Mouse (Mus musculus) layer of hippocampus, adult 9-10 months (tissue): ENCODE measurements around the gene Med26.

ENCODE experiments used
- DNase-seq: peaks from one replicate; pipeline ENCODE4 v3.0.0; 2022; ENCODE audit warnings: low spot score

Med26 gene

DNA sequence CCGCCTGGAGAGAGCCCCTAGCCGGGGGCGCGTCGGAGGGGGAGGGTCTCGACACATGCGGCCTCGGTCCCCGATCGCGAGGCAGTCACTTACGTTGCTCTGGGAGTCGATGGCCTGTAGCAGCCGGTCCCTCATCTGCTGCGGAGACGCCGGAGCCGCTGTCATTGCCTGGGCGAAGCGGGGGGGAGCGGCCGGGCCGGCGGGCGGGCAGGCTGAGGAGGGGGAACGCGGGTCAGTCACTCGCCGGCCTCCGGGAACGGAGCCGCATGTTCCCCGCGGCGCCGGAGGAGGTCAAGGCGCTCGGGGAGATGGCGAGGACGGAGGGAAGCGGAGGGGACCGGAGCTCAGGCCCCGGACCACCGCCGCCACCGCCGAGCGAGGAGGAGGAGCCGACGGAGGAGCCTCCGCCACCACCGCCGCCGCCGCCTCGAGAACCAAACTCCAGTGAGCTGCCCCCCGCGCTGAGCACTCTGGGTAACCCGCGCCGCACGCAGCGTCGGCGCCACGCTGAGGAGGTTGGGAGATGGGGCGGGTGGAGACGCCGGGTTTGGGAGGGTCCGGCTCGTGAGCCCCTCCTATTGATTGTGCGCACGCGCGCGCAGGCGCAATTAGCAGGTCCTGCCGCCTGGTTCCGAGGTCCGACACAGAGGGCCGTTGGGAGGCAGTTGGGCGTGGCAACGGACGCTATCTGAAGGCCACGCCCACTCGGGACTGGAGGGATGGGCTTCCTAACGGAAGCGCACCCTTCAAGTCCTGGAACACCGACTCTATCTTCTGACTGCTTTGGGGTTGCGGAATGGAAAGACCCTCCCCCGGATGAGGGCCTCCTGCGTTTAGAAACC is at the start of gene Med26:
Med26 (minus strand) TSS at position 469 of the 842 bp plus-strand sequence.
- DNase-seq = peak; percentile 84

DNA sequence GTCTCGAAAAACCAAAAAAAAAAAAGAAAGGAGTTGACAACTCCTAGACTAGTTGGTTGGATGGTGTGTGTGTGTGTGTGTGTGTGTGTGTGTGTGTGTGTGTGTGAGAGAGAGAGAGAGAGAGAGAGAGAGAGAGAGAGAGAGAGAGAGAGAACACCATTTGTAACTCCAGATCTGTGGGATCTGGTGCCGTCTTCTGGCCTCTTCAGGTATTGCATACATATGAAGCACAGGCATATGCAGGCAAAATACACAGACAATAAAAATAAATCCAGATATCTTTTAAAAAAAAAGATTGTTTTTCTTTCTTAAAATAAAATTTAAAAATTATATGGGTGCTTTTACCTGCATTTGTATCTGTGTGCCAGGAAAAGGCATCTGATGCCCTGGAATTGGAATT is 42.1 kb upstream of the Med26 start:
- DNase-seq = no peak

- no peak for DNase-seq
These were observed 41.2 kb upstream of the Med26 start for GRCm38 (mm10) chr8:72589286-72589685.

DNA sequence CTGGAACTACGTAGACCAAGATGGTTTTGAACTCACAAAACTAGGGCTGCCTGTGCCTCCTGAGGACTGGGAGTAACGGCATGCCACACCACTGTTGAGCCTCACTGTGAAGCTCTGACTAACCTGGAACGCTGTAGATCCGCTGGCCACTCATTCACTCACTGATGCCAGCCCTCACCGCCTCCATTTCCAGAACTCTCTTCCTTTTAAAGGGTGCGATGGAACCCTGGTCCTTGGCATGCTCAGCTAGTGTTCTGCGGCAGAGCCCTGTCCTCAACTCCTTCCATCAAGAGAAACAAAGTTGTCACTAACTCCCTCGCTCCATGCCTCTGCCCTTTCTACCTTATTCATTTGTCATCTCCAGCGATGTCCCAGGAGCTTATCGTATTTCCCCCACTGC is 40.8 kb upstream of the Med26 start:
- DNase-seq = no peak

DNA sequence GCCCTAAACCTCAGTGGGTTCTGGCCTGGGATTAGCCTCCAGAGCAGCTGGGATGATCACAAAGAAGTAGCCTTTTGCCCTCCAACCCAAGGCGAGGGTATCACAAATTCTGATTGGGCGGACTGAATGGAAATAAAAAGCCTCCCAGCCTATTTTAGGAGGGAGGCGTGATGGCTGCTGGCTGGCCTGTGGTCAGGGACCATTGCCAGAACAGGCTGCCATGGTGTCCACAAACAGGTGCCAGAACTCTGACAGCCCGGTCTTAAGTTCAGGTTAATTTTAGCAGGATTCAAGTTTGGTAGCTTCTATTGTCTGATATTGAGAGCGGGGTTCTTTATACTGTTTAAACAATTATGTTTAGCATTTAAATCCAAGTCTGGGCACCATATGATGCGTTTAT is 39.7 kb upstream of the Med26 start:
- no peak for DNase-seq

DNA sequence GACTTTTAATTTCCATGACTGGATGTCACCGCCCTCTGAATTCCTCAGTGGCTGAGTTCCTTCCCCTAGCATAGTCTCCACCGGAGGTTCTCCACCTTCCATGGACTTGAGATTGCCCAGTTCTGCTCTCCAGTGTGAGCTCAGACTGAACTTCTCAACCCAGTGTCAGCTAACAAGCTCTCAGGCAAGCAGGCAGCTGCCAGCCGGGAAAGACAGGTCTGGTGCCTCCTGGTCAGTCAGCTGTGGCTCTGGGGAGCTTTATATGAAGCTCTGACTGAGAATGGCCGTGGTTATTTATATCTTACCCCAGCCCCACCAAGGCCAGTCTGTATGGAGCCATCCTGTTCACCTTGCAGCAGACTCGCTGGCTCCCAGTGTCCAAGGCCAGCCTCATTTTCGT is 36.3 kb upstream of the Med26 start:
- no peak for DNase-seq

DNA sequence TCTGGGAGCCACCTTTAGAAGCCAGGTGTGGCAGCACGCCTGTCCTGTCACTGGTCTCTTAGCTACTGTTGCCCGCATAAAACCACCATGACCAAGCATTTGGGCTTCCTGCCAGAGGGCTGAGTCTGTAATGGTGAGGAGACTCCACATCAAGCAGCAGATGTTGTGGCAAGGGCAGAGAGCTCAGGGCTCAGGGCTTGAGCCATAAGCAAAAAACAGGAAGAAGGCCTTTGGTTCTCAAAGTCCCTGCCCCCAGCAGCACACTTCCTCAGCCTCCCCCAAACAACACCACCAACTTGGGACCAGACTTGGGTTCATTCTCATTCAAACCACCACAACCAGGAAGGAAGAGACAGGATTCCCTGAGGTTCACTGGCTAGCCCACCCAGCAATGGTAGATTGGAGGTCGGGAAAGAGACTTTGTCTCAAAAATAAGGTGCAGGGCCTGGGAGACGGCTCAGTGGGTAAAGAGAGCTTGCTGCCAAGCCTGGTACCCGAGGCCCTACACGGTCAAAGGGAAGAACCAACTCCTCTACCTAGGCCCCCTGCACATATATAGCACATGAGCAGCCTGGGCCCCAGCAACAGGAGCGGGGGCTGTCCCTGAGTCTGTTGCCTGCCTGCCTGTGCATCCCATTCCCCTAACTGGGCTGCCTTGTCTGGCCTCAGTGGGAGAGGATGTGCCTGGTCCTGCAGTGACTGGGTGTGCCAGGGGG is 35.1 kb upstream of the Med26 start:
- DNase-seq = no peak

- DNase-seq = no peak
These were observed 31.3 kb upstream of the Med26 start for GRCm38 (mm10) chr8:72579374-72579773.

GRCm38 (mm10) chr8:72577941-72578340 is 29.9 kb upstream of the Med26 start:
- no peak for DNase-seq

DNA sequence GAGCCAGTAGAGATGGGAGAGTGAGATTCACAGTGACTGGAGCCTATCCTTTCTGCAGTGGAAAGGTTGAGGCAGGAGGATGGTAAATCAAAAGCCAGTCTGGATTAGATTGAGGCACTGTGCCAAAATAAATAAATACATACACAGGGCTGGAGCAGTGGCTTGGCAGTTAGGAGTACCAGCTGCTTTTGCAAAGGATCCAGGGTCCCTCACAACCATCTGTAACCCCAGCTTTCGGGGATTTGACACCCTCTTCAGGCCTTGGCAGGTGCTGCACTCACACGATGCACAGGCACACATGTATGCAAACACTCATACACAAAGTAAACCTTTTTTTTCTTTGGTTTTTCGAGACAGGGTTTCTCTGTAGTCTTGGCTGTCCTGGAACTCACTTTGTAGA is 29.2 kb upstream of the Med26 start:
- DNase-seq = no peak

DNA sequence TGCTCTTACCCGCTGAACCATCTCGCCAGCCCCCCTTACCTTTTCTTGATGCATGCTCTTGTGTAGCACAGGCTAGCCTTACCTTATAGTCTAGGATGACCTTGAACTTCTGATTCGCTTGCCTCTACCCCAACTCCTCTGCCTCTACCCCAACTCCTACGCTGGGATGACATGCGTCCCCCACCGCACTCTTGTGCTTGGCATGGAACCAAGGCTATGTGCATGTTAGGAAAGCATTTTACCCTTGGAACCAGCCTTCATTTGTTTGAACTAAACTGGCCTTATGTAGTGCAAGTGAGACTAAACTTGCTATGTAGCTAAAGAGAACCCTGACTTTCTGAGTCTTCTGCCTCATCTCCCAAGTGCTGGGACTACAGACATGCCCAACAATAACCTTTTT is 27.8 kb upstream of the Med26 start:
- DNase-seq = no peak

DNA sequence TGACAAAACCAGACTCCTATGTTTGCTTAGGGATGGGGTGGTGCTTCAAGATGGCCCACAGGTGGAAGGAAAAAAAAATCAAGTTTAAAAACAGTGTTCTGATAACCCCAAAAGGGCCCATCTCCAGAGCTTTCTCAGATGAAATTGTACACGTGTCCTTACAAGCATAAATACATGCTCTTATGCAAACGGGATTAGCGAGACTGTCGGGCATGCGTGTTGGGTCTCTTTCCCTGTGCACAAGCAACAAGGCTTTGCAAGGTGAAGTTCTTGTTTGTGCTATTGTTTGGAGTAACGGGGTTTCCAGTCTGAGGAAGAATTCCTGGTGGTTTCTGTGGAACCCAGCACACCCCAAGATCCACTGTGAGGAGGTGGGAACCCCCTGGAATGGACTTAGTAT is 25.4 kb upstream of the Med26 start:
- DNase-seq = no peak

DNA sequence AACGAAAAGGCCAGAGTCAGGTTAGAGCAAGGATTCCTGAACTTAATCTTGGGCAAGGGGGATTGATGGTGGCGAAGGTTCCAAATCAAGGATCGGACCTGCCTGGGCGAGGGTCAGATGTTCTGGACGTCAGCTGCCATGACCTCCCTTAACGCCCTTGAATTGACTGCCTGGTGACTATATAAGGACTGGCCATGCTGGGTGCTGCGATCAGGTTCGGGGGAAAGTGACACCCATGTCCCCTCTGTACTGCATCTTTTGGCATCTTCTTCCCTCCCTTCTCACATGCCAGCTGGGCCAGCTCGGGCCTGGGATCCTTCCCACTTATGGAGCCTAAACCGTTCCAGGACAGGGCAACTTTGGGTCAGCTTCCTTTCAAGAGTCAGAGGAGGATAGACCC is 24.4 kb upstream of the Med26 start:
- no peak for DNase-seq

GRCm38 (mm10) chr8:72571611-72572473 is 23.8 kb upstream of the Med26 start, which contains the start of gene Tmem38a:
Tmem38a (plus strand) TSS chr8:72572055.
- DNase-seq = no peak

GRCm38 (mm10) chr8:72570633-72571610 is 22.9 kb upstream of the Med26 start, which contains the start of gene Smim7:
Smim7 (minus strand) TSS chr8:72571088.
- DNase-seq = peak; percentile 96

DNA sequence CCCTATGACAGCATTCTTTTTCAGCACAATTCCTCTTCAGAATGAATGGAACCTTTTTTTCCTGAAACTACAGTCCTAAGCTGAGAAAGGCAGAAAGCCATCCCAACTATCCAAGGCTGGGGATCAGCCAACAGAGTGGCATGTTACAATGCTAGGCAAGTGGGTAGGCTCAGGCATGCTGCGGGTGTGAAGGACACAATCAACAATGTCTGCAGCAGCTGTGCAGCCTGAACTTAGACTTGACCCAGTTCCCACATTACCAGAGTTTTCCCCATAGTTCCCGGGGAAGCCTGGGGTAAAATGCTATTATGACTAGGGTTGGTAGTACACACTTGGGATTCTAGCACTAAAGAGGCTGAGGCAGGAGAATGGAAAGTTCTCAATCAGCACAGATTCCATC is 17.9 kb upstream of the Med26 start:
- DNase-seq = no peak

- DNase-seq = no peak
These were observed 13.1 kb upstream of the Med26 start for GRCm38 (mm10) chr8:72561111-72561689.

DNA sequence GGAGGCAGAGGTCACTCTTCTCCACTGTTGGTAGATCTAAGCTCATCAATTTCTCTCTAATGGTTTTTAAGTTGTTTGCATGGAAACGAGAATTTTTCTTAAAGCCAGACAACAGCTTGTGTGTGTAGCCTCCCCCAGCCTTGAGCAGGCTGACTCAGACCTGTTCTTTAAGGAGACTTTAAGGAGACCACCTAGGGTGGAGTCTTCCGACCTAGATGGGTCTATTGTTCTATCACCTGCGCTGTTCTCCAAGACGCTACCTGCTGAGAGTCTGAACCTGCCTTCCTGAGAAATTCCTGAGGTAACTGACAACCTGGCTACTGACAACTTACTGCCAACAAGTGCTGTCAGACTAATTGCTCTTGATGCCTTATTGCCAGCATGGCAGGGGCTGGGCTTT is 7.7 kb upstream of the Med26 start:
- no peak for DNase-seq

- no peak for DNase-seq
These were observed 1.3 kb upstream of the Med26 start for GRCm38 (mm10) chr8:72549314-72549892.

GRCm38 (mm10) chr8:72548644-72549313 is 709 bp upstream of the Med26 start:
- no peak for DNase-seq
